Mouse (Mus musculus): ENCODE data around the gene Hap1.
A peak's percentile ranks its signal among the peaks of the same experiment; 100 is the strongest.

Hap1 gene

DNA sequence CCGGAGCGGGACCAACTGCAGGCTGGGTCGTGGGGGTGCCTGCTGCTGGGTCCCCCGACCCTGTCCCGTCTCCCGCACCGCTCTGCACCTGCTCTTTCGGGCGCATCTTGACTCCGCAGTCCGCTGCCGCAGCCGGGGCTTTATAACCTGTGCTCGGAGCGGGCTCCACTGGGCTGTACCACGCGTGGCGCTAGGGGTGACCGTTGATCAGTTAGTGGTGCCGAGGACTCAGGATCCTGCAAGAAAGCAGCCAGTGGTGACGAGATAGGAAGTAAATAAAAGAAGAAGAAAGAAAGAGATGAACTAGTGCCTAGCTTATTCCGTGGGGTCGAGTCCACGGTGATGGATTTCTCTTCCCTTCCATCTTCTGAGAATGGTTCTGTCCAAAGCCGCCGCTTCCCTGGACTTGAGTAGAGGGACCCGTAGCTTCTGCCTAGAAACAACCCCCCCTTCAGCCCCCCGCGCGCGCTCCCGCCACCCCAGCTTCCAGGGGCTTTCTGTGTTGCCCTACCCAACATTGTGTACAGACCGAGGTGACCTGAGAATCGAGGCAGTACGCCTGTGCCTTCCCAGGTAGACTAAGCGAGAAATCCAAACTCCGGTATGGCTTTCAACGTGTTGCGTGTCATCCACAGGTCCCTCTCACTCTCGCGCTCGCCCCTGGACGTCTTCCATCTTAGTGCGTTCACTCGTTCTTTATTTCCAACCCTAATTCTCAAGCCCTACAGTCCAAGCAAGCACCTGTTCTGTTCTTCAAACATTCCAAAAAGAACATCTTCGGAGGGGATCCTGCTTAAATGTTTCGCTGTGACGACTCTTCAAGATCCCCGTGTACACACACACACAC lies at the start of gene Hap1:
Hap1 (minus strand) TSS at position 157 of the 847 bp plus-strand sequence.
- peak; percentile 47 for DNase-seq (ENCODE audit: low spot score)

GRCm38 (mm10) chr11:100404456-100405074 lies 48.6 kb upstream of the Hap1 start:
- no peak for DNase-seq (ENCODE audit: low spot score)

- DNase-seq (ENCODE audit: low spot score), result no peak
These were observed 47.7 kb upstream of the Hap1 start for GRCm38 (mm10) chr11:100403445-100404134.

- no peak for DNase-seq (ENCODE audit: low spot score)
These were observed 46.8 kb upstream of the Hap1 start for GRCm38 (mm10) chr11:100402682-100403081.

DNA sequence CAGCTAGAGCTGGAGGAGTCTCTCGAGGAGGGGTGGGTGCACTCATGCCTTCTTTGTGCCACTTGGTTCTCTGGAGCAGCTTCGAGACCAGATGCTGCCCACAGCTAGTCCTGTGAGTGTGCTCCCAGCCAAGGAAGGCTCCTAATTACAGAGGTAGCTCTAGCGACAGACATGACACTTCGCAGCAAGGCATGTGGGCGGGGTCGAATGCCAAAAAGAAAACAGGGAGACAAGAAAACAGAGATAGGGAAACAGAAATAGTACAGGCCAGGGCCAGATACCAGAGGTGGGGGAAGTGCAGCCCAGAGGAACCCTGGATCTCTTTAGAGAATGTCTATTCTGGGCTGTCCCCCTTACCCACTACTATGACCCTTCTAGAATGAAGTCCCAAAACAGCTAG lies 46.3 kb upstream of the Hap1 start:
- peak; percentile 54 for DNase-seq (ENCODE audit: low spot score)

DNA sequence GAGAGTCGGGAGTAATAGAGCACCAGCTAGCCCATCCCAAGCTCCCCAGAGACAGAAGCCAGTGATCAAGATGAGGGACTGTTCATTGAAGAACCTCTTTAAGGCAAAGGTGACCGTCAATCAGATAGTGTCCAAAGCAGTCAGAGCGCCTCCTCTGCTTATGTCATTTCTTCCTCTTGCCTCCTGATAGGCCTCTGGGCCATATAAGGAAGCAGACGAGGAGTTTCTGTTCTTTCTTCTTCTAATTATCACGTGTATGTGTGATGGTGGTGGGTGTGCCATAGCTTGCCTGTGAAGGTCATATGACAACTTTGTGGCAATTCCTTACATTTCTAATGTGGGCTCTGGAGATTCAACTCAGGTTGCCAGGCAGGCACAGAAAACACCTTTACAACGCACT lies 44.9 kb upstream of the Hap1 start:
- no peak for DNase-seq (ENCODE audit: low spot score)

DNA sequence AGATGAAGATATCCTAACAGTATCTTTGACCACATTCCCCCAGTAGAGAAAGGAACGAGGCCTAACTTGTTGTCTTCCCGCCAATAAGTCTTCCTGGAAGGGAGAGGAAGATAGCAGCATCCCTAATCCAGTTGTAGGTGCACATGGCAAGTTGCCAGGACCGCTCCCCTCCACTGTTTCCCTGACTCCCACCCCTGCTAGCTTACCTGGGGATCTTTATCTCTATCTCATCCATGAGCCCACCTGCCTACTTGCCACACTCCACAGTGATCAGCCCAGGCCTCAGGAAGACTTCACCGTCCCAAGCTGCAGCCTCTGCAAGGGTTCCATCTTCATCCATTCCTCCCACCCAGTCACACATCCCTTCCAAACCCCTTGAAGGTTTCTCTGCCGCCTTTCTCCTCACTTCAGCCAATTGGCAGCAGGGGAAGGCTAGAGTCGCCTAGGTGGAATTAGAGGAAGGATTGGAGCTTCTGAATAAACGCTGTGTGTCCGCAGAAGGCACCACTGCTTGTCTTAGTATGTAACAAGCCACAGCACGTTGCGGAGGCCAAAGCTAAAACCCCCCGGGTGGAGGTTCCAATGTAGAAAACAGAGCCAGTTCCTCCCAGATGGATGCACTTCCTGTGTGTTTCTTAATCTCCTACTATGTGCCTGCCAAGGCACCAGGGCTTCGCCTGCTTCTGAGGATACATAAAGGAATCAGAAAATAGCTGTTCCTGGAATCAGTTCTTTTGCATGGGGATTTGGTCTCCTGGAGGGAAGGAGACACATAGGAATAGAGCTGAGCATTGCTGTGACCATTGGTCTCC lies 44.0 kb upstream of the Hap1 start:
- no peak for DNase-seq (ENCODE audit: low spot score)

- DNase-seq (ENCODE audit: low spot score), result no peak
These were observed 43.4 kb upstream of the Hap1 start for GRCm38 (mm10) chr11:100399320-100399719.

DNA sequence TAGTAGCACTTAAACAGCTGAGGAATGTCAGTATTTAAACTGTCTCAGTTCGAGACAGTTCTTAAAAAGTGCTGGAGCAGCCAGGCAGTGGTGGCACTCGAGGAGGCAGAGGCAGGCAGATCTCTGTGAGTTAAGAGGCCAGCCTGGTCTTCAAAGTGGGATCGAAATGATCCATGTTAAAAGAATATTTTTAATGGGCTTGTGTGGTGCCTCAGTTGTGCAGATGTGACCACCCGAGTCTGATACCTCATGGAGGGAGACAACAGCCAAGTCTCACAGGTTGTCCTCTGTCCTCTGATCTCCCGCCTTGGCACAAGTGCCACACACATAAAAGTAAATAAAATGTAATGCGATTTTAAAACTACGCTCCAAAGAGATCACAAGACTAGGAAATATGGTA lies 42.6 kb upstream of the Hap1 start:
- no peak for DNase-seq (ENCODE audit: low spot score)

- DNase-seq (ENCODE audit: low spot score), result peak; percentile 99
These were observed 41.9 kb upstream of the Hap1 start, which contains the start of gene Jup for GRCm38 (mm10) chr11:100397600-100398389. TSS of gene Jup (minus strand) at chr11:100397763.

- DNase-seq (ENCODE audit: low spot score), result no peak
These were observed 41.1 kb upstream of the Hap1 start for GRCm38 (mm10) chr11:100396886-100397599.

- no peak for DNase-seq (ENCODE audit: low spot score)
These were observed 40.1 kb upstream of the Hap1 start for GRCm38 (mm10) chr11:100395861-100396631.

- peak; percentile 58 for DNase-seq (ENCODE audit: low spot score)
These were observed 39.3 kb upstream of the Hap1 start for GRCm38 (mm10) chr11:100395200-100395599.

DNA sequence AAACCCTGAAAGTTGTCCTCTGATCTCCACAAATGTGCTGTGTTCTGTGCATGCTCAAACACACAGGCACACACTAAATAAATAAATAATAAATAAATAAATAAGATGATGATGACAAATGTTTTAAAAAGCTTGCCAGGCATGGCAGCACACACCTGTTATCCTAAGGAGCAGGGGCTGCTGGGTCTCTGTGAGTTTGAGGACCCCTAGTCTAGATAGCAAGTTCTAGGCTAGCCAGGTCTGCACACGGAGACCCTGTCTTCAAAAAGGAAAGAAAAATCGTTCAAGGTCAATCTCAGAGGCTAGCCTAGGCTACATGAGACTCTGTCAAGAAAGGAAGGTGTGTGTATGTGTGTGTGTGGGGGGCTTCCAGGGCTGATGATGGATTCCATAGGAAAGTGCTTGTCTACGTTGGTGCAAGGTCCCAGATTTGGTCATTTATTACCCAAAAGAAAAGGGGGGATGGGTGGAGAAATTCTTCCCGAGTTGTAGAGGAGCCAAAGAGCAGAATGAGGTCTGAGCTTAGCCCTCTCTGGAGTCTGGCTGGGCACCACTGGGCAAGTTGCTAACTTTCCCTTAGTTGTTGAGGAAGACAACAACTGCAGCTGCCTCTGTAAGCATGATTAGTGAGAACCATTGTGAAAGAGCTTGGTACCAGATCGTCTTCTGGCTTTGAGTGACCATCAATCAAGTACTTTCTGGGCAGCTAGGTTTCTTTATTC lies 38.6 kb upstream of the Hap1 start:
- DNase-seq (ENCODE audit: low spot score), result no peak

GRCm38 (mm10) chr11:100393733-100394132 lies 37.8 kb upstream of the Hap1 start:
- DNase-seq (ENCODE audit: low spot score), result no peak

- DNase-seq (ENCODE audit: low spot score), result no peak
These were observed 37.0 kb upstream of the Hap1 start for GRCm38 (mm10) chr11:100392958-100393357.

DNA sequence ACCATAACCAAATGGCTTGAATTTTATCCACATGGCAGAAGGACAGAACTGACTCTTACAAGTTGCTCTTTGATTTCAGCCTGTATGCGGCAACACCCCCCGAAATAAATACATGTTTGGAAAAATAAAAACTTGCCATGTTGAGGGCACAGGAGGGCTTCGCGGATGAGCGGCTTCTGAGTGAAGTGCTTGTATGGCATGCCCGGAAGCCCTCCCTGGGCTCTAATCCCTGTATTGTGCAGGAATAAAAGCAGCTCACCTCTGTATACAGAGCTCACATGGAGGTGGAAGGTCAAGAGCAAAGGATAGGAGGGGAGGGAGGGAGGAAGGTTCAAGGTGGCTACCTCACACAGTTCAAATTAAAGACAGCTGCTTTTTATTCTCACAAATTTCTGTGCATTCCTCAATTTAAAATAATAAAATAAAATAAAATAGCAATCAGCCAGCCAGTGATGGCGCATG lies 36.0 kb upstream of the Hap1 start:
- DNase-seq (ENCODE audit: low spot score), result no peak

- peak; percentile 72 for DNase-seq (ENCODE audit: low spot score)
These were observed 35.4 kb upstream of the Hap1 start for GRCm38 (mm10) chr11:100391081-100391883.
